Mouse (Mus musculus) MEL (cell line): ENCODE results near the gene Hist1h3c. TPM values are rescaled to one million over a fixed set of nuclear protein-coding genes. Genes with fewer than 3 reads are reported as not detected.

Experiments used
- DNase-seq: peaks from one replicate; pipeline ENCODE4 v3.0.0; 2011; ENCODE audit warnings: low read depth, low spot score
- H3K27ac ChIP-seq: 2 replicates; pipeline ENCODE4 v1.5.1; 2012; ENCODE audit warnings: low read depth, mild to moderate bottlenecking, control low read depth, low read length, moderate library complexity; ENCODE audit not compliant: control insufficient read depth
- H3K27me3 ChIP-seq, 2 experiments: fragments of 150-350 bp in 1 of 2; sonication (generic) in 1 of 2; 2 replicates each; pipeline ENCODE4 v1.6.1; 2012; ENCODE audit warnings: low read length in 2 of 2, mild to moderate bottlenecking in 2 of 2, improper control_type of control experiment in 1 of 2, moderate library complexity in 1 of 2; ENCODE audit not compliant: insufficient read depth in 2 of 2, control insufficient read depth in 1 of 2
- H3K36me3 ChIP-seq, 2 experiments: 2 replicates each; pipeline ENCODE4 v1.6.1; 2012 to 2014; ENCODE audit warnings: low read length in 2 of 2, improper control_type of control experiment in 1 of 2, inconsistent platforms in 1 of 2, mild to moderate bottlenecking in 1 of 2; ENCODE audit not compliant: insufficient read depth in 2 of 2, control insufficient read depth in 1 of 2
- H3K4me1 ChIP-seq, 2 experiments: fragments of 150-350 bp in 1 of 2; sonication (generic) in 1 of 2; 2 replicates each; pipeline ENCODE4 v1.6.1; 2012; ENCODE audit warnings: low read length in 2 of 2, improper control_type of control experiment in 1 of 2, mild to moderate bottlenecking in 1 of 2; ENCODE audit not compliant: insufficient read depth in 2 of 2, control insufficient read depth in 1 of 2
- H3K4me3 ChIP-seq, 2 experiments: fragments of 150-350 bp in 1 of 2; sonication (generic) in 1 of 2; 2 replicates each; pipeline ENCODE4 v1.5.1; 2012; ENCODE audit warnings: low read depth in 2 of 2, low read length in 2 of 2, mild to moderate bottlenecking in 2 of 2, moderate library complexity in 2 of 2, control low read depth in 1 of 2, improper control_type of control experiment in 1 of 2; ENCODE audit not compliant: control insufficient read depth in 1 of 2, insufficient read depth in 1 of 2
- H3K79me2 ChIP-seq: 2 replicates; pipeline ENCODE4 v1.6.1; 2012; ENCODE audit warnings: mild to moderate bottlenecking, low read length, moderate library complexity; ENCODE audit not compliant: control insufficient read depth, poor library complexity, insufficient read depth
- H3K9ac ChIP-seq: 2 replicates; pipeline ENCODE4 v1.6.1; 2012; ENCODE audit warnings: low read depth, mild to moderate bottlenecking, control low read depth, low read length, moderate library complexity; ENCODE audit not compliant: control insufficient read depth, poor library complexity, severe bottlenecking
- H3K9me3 ChIP-seq: fragments of 150-350 bp; sonication (generic); replicated peaks from 2 replicates; pipeline ENCODE4 v1.6.1; 2012; ENCODE audit warnings: mild to moderate bottlenecking, low read length, improper control_type of control experiment, moderate library complexity; ENCODE audit not compliant: insufficient read depth
- E2F4 ChIP-seq: IDR thresholded peaks from 2 replicates; pipeline ENCODE4 v1.6.1; 2011; ENCODE audit warnings: low read depth, low read length, improper control_type of control experiment, borderline replicate concordance
- EP300 ChIP-seq, 2 experiments: IDR thresholded peaks; 2 replicates each; pipeline ENCODE4 v1.6.1; 2011; ENCODE audit warnings: improper control_type of control experiment in 2 of 2, low read length in 2 of 2, low read depth in 1 of 2, mild to moderate bottlenecking in 1 of 2
- HCFC1 ChIP-seq: IDR thresholded peaks from 2 replicates; pipeline ENCODE4 v1.6.1; 2012; ENCODE audit warnings: low read depth, mild to moderate bottlenecking, inconsistent platforms, low read length, improper control_type of control experiment, moderate library complexity
- JUND ChIP-seq: IDR thresholded peaks from 2 replicates; pipeline ENCODE4 v1.6.1; 2011; ENCODE audit warnings: low read depth, mild to moderate bottlenecking, improper control_type of control experiment, low read length
- MAFK ChIP-seq: IDR thresholded peaks from 2 replicates; pipeline ENCODE4 v1.6.1; 2011; ENCODE audit warnings: low read depth, mild to moderate bottlenecking, low read length, improper control_type of control experiment, borderline replicate concordance
- MAX ChIP-seq: IDR thresholded peaks from 2 replicates; pipeline ENCODE4 v1.6.1; 2011; ENCODE audit warnings: low read length, improper control_type of control experiment
- MEF2A ChIP-seq: IDR thresholded peaks from 2 replicates; pipeline ENCODE4 v1.6.1; 2014; ENCODE audit warnings: low read depth, mild to moderate bottlenecking, inconsistent platforms, low read length, improper control_type of control experiment; ENCODE audit not compliant: poor library complexity, insufficient replicate concordance, severe bottlenecking; ENCODE audit errors: extremely low read depth
- MXI1 ChIP-seq: IDR thresholded peaks from 2 replicates; pipeline ENCODE4 v1.6.1; 2011; ENCODE audit warnings: mild to moderate bottlenecking, low read depth, low read length, improper control_type of control experiment
- MYB ChIP-seq: IDR thresholded peaks from 2 replicates; pipeline ENCODE4 v1.6.1; 2011; ENCODE audit warnings: mild to moderate bottlenecking, low read depth, low read length, improper control_type of control experiment
- POLR2A ChIP-seq, 2 experiments: IDR thresholded peaks; 2 replicates each; pipeline ENCODE4 v1.6.1; 2011 to 2012; ENCODE audit warnings: low read length in 2 of 2, mild to moderate bottlenecking in 2 of 2, control low read depth in 1 of 2, improper control_type of control experiment in 1 of 2, low read depth in 1 of 2, moderate library complexity in 1 of 2; ENCODE audit not compliant: control insufficient read depth in 1 of 2, insufficient read depth in 1 of 2, poor library complexity in 1 of 2
- POLR2AphosphoS5 ChIP-seq: IDR thresholded peaks from 2 replicates; pipeline ENCODE4 v1.6.1; 2012; ENCODE audit warnings: low read depth, borderline replicate concordance, mild to moderate bottlenecking, inconsistent platforms, low read length, moderate library complexity, mixed read lengths
- RCOR1 ChIP-seq: IDR thresholded peaks from 2 replicates; pipeline ENCODE4 v1.6.1; 2012; ENCODE audit warnings: low read depth, mild to moderate bottlenecking, inconsistent platforms, low read length, improper control_type of control experiment
- SIN3A ChIP-seq: IDR thresholded peaks from 2 replicates; pipeline ENCODE4 v1.6.1; 2012; ENCODE audit warnings: low read length, improper control_type of control experiment, inconsistent platforms
- TBP ChIP-seq: IDR thresholded peaks from 2 replicates; pipeline ENCODE4 v1.8.0; 2011; ENCODE audit warnings: low read depth, low read length, improper control_type of control experiment
- UBTF ChIP-seq: IDR thresholded peaks from 2 replicates; pipeline ENCODE4 v1.6.1; 2012; ENCODE audit warnings: low read depth, mild to moderate bottlenecking, inconsistent platforms, low read length, improper control_type of control experiment, moderate library complexity, borderline replicate concordance; ENCODE audit not compliant: insufficient read depth
- USF1 ChIP-seq: IDR thresholded peaks from 2 replicates; pipeline ENCODE4 v1.6.1; 2014; ENCODE audit warnings: low read depth, mild to moderate bottlenecking, inconsistent platforms, low read length, improper control_type of control experiment, moderate library complexity
- USF2 ChIP-seq, 2 experiments: IDR thresholded peaks; 2 replicates each; pipeline ENCODE4 v1.6.1; 2011 to 2012; ENCODE audit warnings: improper control_type of control experiment in 2 of 2, low read length in 2 of 2, borderline replicate concordance in 1 of 2, inconsistent platforms in 1 of 2, low read depth in 1 of 2, mild to moderate bottlenecking in 1 of 2; ENCODE audit not compliant: insufficient read depth in 1 of 2
- ZC3H11A ChIP-seq: IDR thresholded peaks from 2 replicates; pipeline ENCODE4 v1.6.1; 2012; ENCODE audit warnings: low read depth, mild to moderate bottlenecking, inconsistent platforms, low read length, improper control_type of control experiment
- ZKSCAN1 ChIP-seq: IDR thresholded peaks from 2 replicates; pipeline ENCODE4 v1.6.1; 2012; ENCODE audit warnings: low read depth, mild to moderate bottlenecking, inconsistent platforms, low read length, improper control_type of control experiment, moderate library complexity
- ZMIZ1 ChIP-seq: IDR thresholded peaks from 2 replicates; pipeline ENCODE4 v1.6.1; 2012; ENCODE audit warnings: low read depth, mild to moderate bottlenecking, inconsistent platforms, low read length, improper control_type of control experiment, moderate library complexity
- polyA plus RNA-seq, 2 experiments: library from polyadenylated mRNA; stranded (reverse) in 1 of 2; unstranded in 1 of 2; fragments of >175 nt in 1 of 2; fragments of >200 nt in 1 of 2; gene quantifications; 2 replicates each; pipeline versions ENCODE4 v1.2.1 to v1.2.4; 2012; ENCODE audit warnings: low replicate concordance in 2 of 2, low read depth in 1 of 2; ENCODE audit not compliant: insufficient read length in 2 of 2, insufficient read depth in 1 of 2, missing spikeins in 1 of 2
- total RNA-seq: library from RNA; depleted of rRNA; stranded (reverse); fragments of 300-350 nt; gene quantifications from 2 replicates; pipeline ENCODE4 v1.2.3, GENCODE M21; 2012

Gene Hist1h3c
- total and polyA plus RNA-seq, 3 experiments: 1.7 to 1,651 TPM; not detected in 1

GRCm38 (mm10) chr13:23729706-23730105 lies 15.7 kb downstream of the Hist1h3c start:
- Histone ChIP-seq H3K9me3 (no peaks in the 10 kb centered on the region), H3K4me3 (no peak overlapping the region), H3K9ac (no peak overlapping the region), H3K27me3 (no peaks in the 10 kb centered on the region), H3K36me3 (peaks cover 0 to 9% of the 10 kb centered on the region in 2 experiments; a peak in 2 of 4 replicates), H3K27ac (no peak overlapping the region), H3K4me1 (peaks cover 3 to 11% of the 10 kb centered on the region in 2 experiments), H3K79me2 (no peaks in the 10 kb centered on the region)
- DNase-seq: no peak
- TF ChIP-seq SIN3A (no peak), JUND (no peak), EP300 (IDR thresholded peaks at IDR 0.05; ENCODE audit: low read depth in 1 of 2, low read length in 2 of 2) (no peak), USF2 (IDR thresholded peaks at IDR 0.05; ENCODE audit: borderline replicate concordance in 1 of 2, insufficient read depth in 1 of 2, low read depth in 1 of 2, low read length in 2 of 2) (no peak), ZKSCAN1 (no peak), ZMIZ1 (no peak), MEF2A (no peak), MAFK (no peak), POLR2A (IDR thresholded peaks at IDR 0.05; ENCODE audit: control insufficient read depth in 1 of 2, insufficient read depth in 1 of 2, low read depth in 1 of 2, low read length in 2 of 2, poor library complexity in 1 of 2) (no peak), MXI1 (no peak), USF1 (no peak), E2F4 (no peak), RCOR1 (no peak), ZC3H11A (no peak), HCFC1 (no peak), MAX (no peak)

- Histone ChIP-seq H3K4me1 (peaks cover 3 to 9% of the 10 kb centered on the region in 2 experiments), H3K79me2 (no peaks in the 10 kb centered on the region), H3K9ac (no peak overlapping the region), H3K9me3 (no peaks in the 10 kb centered on the region), H3K27me3 (no peaks in the 10 kb centered on the region), H3K27ac (no peak overlapping the region), H3K36me3 (peaks cover 0 to 9% of the 10 kb centered on the region in 2 experiments; a peak in 2 of 4 replicates), H3K4me3 (no peak overlapping the region)
- no peak for TF ChIP-seq UBTF
- TF ChIP-seq TBP: no peak
- TF ChIP-seq POLR2AphosphoS5: no peak
- no peak for TF ChIP-seq MYB
- no peak for TF ChIP-seq HCFC1
- no peak for DNase-seq
Measured at GRCm38 (mm10) chr13:23729192-23729525, 16.2 kb downstream of the Hist1h3c start.
